Mouse (Mus musculus): ENCODE measurements around the gene Itgb5.

GRCm38 (mm10) chr16:33966538-33967282 lies 137.2 kb downstream of the Itgb5 start, which contains the start of gene Umps:
- TF ChIP-seq POLR2A (IDR thresholded peaks at IDR 0.05; ENCODE audit: insufficient read depth, low read length) (peak; percentile 50), EP300 (IDR thresholded peaks at IDR 0.05; ENCODE audit: insufficient read depth, low read depth, low read length) (no peak), CTCF (IDR thresholded peaks at IDR 0.05; ENCODE audit: low read depth, low read length) (no peak)
